Mouse (Mus musculus) heart, adult 2 months (tissue): ENCODE measurements around the gene Cbx2. TPM values are rescaled to one million over a fixed set of nuclear protein-coding genes. Genes with fewer than 3 reads are reported as not detected.

Experiments used
- DNase-seq, 2 experiments: peaks; one replicate each; pipeline ENCODE4 v3.0.0; 2021
- H3K27ac ChIP-seq: fragments of 200-600 bp; 2 replicates; pipeline ENCODE4 v1.8.1; 2022
- H3K27me3 ChIP-seq: fragments of 200-500 bp; 2 replicates; pipeline ENCODE4 v1.6.1; 2012; ENCODE audit warnings: mild to moderate bottlenecking, low read length, inconsistent platforms, mixed read lengths; ENCODE audit not compliant: control insufficient read depth, insufficient read depth
- H3K36me3 ChIP-seq: fragments of 200-500 bp; 2 replicates; pipeline ENCODE4 v1.6.1; 2012; ENCODE audit warnings: low read length, inconsistent platforms; ENCODE audit not compliant: control insufficient read depth, insufficient read depth
- H3K4me1 ChIP-seq: fragments of 200-500 bp; 2 replicates; pipeline ENCODE4 v1.6.1; 2011; ENCODE audit warnings: low read length; ENCODE audit not compliant: control insufficient read depth, insufficient read depth
- H3K4me3 ChIP-seq: fragments of 200-600 bp; 2 replicates; pipeline ENCODE4 v1.8.1; 2022
- H3K79me2 ChIP-seq: fragments of 200-500 bp; replicated peaks from 2 replicates; pipeline ENCODE4 v1.6.1; 2012; ENCODE audit warnings: mild to moderate bottlenecking, inconsistent platforms, low read length, moderate library complexity, mixed read lengths; ENCODE audit not compliant: control insufficient read depth, insufficient read depth
- H3K9ac ChIP-seq: fragments of 200-500 bp; 2 replicates; pipeline ENCODE4 v1.6.1; 2012; ENCODE audit warnings: low read depth, mild to moderate bottlenecking, control low read depth, inconsistent platforms, low read length, mixed read lengths
- CTCF ChIP-seq: fragments of 200-600 bp; IDR thresholded peaks from 2 replicates; pipeline ENCODE4 v1.8.1; 2022; ENCODE audit warnings: antibody characterized with exemption, mild to moderate bottlenecking, moderate library complexity
- EP300 ChIP-seq: fragments of 200-500 bp; IDR thresholded peaks from 2 replicates; pipeline ENCODE4 v1.6.1; 2011; ENCODE audit warnings: low read depth, low read length, control low read depth; ENCODE audit not compliant: insufficient read depth
- POLR2A ChIP-seq: fragments of 200-500 bp; IDR thresholded peaks from 2 replicates; pipeline ENCODE4 v1.6.1; 2011; ENCODE audit warnings: mild to moderate bottlenecking, low read depth, low read length, control low read depth; ENCODE audit not compliant: insufficient read depth
- WGBS: fragments of 180-500 bp; shearing (Covaris S2); methylation state at CpG from one replicate; pipeline ENCODE4 v1.1.7; 2018; 5-methylcytosine and 5-hydroxymethylcytosine counted together
- intact Hi-C: fragments of 180-260 bp; cut with DNase I; formaldehyde crosslinking; loops from one replicate; pipeline ENCODE4 v1.15.1; 2025
- polyA plus RNA-seq: library from polyadenylated mRNA; depleted of rRNA; stranded (reverse); fragments of >200 nt; gene quantifications from 2 replicates; pipeline ENCODE4 v1.2.3, GENCODE M21; 2012
- total RNA-seq, 2 experiments: library from RNA; stranded (reverse); gene quantifications; 2 replicates each; pipeline ENCODE4 v1.2.3; 2021

Gene Cbx2
- total and polyA plus RNA-seq, 3 experiments, result 1.7 to 2.3 (median 2.3) TPM

GRCm38 (mm10) chr11:119072239-119072638, 49.5 kb downstream of the Cbx2 start:
- no peaks in the 10 kb centered on the region for H3K36me3 ChIP-seq
- no peak overlapping the region for H3K4me3 ChIP-seq
- no peak for TF ChIP-seq EP300
- no peak for TF ChIP-seq POLR2A
- TF ChIP-seq CTCF, result no peak
- no peak overlapping the region for H3K27ac ChIP-seq
- no peaks in the 10 kb centered on the region for H3K79me2 ChIP-seq
- intact Hi-C loops, result no loop called here
- WGBS, result 82% methylated on average over 7 of the region's 7 CpGs
- H3K4me1 ChIP-seq, result no peaks in the 10 kb centered on the region
- no peak for DNase-seq
- no peak overlapping the region for H3K9ac ChIP-seq
- no peaks in the 10 kb centered on the region for H3K27me3 ChIP-seq

DNA sequence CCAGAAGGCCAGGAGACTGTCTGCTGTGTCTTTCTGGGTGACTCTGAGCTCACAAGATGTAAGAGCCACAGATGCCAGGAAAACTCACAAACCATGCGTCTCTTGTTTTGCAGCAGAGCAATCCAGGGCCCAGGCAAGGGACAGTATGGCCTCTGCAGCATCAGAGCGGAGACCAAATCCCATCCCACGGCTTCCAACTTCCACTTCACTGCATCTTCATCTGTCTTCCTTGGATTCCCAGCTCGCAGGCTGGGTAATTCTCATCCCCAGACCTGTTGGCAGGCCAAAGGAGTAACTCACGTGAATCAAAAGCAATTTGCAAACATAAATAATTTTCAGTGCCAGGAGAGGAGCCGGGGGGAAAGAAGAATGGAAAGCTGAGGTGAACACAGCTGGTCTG, 50.2 kb downstream of the Cbx2 start:
- no peak overlapping the region for H3K9ac ChIP-seq
- TF ChIP-seq POLR2A (no peak), CTCF (no peak), EP300 (no peak)
- H3K27me3 ChIP-seq, result no peaks in the 10 kb centered on the region
- no peaks in the 10 kb centered on the region for H3K36me3 ChIP-seq
- intact Hi-C loops, result no loop called here
- 77% methylated on average over 6 of the region's 6 CpGs for WGBS
- no peak for DNase-seq
- no peaks in the 10 kb centered on the region for H3K79me2 ChIP-seq
- no peaks in the 10 kb centered on the region for H3K4me1 ChIP-seq
- no peak overlapping the region for H3K4me3 ChIP-seq
- no peak overlapping the region for H3K27ac ChIP-seq

GRCm38 (mm10) chr11:119073876-119074433, 51.2 kb downstream of the Cbx2 start:
- Histone ChIP-seq H3K4me1 (peaks cover 3% of the 10 kb centered on the region), H3K79me2 (no peaks in the 10 kb centered on the region), H3K36me3 (no peaks in the 10 kb centered on the region), H3K4me3 (no peak overlapping the region), H3K9ac (no peak overlapping the region), H3K27me3 (no peaks in the 10 kb centered on the region), H3K27ac (no peak overlapping the region)
- no peak for TF ChIP-seq POLR2A
- no peak for TF ChIP-seq EP300
- TF ChIP-seq CTCF, result no peak
- intact Hi-C loops, result no loop called here
- WGBS, result 82% methylated on average over 6 of the region's 6 CpGs
- no peak for DNase-seq

DNA sequence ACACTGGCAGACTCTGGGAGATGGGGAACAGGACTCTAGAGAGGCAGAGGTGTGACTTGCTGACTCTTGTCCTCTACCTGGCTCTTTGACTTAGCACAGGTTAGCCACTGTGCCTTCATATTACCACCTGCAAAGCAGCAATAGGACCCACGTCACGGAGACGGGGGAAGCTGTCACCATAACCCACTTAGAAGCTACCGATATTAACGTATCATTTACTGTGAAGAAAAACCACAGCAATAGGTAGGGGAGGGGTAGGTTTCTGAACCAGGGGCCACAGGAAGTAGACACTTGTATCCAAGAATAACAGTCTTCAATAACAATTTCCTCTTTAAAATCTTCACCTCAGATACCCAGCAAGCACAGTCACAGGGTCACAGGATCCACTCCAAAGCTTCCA, 53.0 kb downstream of the Cbx2 start:
- no peaks in the 10 kb centered on the region for H3K79me2 ChIP-seq
- no peak overlapping the region for H3K27ac ChIP-seq
- peaks cover 5% of the 10 kb centered on the region for H3K4me1 ChIP-seq
- 87% methylated on average over 5 of the region's 5 CpGs for WGBS
- TF ChIP-seq POLR2A, result no peak
- no peak for TF ChIP-seq CTCF
- no peak for TF ChIP-seq EP300
- no peaks in the 10 kb centered on the region for H3K27me3 ChIP-seq
- H3K4me3 ChIP-seq, result no peak overlapping the region
- no peaks in the 10 kb centered on the region for H3K36me3 ChIP-seq
- no peak overlapping the region for H3K9ac ChIP-seq
- intact Hi-C loops, result no loop called here
- no peak for DNase-seq

GRCm38 (mm10) chr11:119077755-119078154, 55.0 kb downstream of the Cbx2 start:
- Histone ChIP-seq H3K79me2 (no peaks in the 10 kb centered on the region; the same call in 1 of the 2 replicates), H3K27ac (no peak overlapping the region), H3K27me3 (no peaks in the 10 kb centered on the region), H3K36me3 (no peaks in the 10 kb centered on the region), H3K9ac (no peak overlapping the region), H3K4me3 (no peak overlapping the region), H3K4me1 (peaks cover 5% of the 10 kb centered on the region)
- TF ChIP-seq EP300, result no peak
- no peak for TF ChIP-seq CTCF
- no peak for TF ChIP-seq POLR2A
- intact Hi-C loops, result no loop called here
- no peak for DNase-seq
- 91% methylated on average over 4 of the region's 4 CpGs for WGBS

GRCm38 (mm10) chr11:119078691-119079444, 56.1 kb downstream of the Cbx2 start:
- H3K9ac ChIP-seq, result peak overlapping the region; percentile 20; the same call in 1 of the 2 replicates
- WGBS, result 9% methylated on average over 24 of the region's 27 CpGs
- no peak for TF ChIP-seq EP300
- TF ChIP-seq CTCF, result no peak
- TF ChIP-seq POLR2A, result no peak

More at GRCm38 (mm10) chr11:119078691-119079444, 56.1 kb downstream of the Cbx2 start:
- H3K27me3 ChIP-seq, result no peaks in the 10 kb centered on the region
- intact Hi-C loops, result no loop called here
- no peak overlapping the region for H3K4me3 ChIP-seq
- peak; percentile 66 to 69 for DNase-seq
- peak overlapping the region; percentile 38; the same call in 1 of the 2 replicates for H3K27ac ChIP-seq
- H3K4me1 ChIP-seq, result peaks cover 7% of the 10 kb centered on the region
- H3K36me3 ChIP-seq, result no peaks in the 10 kb centered on the region
- H3K79me2 ChIP-seq, result no peaks in the 10 kb centered on the region; the same call in 1 of the 2 replicates
